Mouse (Mus musculus): ENCODE results near the gene Ndufb2.

Ndufb2 gene

DNA sequence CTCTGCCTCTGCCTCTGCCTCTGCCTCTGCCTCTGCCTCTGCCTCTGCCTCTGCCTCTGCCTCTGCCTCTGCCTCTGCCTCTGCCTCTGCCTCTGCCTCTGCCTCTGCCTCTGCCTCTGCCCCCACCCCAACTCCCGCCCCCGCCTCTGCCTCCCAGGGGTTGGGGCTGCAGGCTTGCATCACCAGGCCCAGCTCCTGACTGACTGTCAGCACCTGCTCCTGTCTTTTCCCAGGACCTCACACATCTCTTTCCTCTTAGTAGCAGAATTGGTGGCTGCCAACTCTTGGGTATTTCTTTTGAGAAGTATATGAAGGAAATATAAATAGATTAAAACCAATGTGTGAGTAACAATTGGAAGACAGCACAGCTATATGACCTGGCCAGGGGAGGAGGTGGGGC is 11.8 kb upstream of the Ndufb2 start:
- no peak for DNase-seq (ENCODE audit: low read depth, low spot score)

- no peak for DNase-seq (ENCODE audit: low read depth, low spot score)
Observed at GRCm38 (mm10) chr6:39581087-39581784, 11.1 kb upstream of the Ndufb2 start.

GRCm38 (mm10) chr6:39585517-39585916 is 6.9 kb upstream of the Ndufb2 start, which contains the start of gene Gm42420:
Gene Gm42420, plus strand, starts transcription at chr6:39585753.
- no peak for DNase-seq (ENCODE audit: low read depth, low spot score)

GRCm38 (mm10) chr6:39591481-39591880 is 893 bp upstream of the Ndufb2 start:
- no peak for DNase-seq (ENCODE audit: low read depth, low spot score)

DNA sequence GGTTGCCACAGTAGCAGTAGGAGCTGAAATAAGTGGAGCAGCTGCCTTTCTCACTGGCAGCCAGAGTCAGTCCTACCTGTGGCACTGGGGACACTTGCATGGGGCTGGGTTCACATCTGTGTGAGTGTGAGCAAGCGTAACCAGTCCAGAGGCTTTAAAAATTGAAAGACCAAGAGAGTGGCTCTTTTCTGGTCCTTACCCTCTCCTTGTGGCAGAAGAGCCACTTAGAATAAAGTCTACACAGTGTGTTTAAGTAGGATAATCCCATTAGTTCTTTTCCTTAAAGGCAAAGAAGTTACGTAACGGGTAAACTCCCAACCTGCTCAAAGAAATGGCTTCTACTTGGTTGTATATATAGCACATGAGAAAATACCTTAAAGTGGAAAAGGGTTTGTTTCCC is 8.5 kb downstream of the Ndufb2 start:
- no peak for DNase-seq (ENCODE audit: low read depth, low spot score)

- no peak for DNase-seq (ENCODE audit: low read depth, low spot score)
Observed at GRCm38 (mm10) chr6:39601828-39602227, 9.5 kb downstream of the Ndufb2 start.

- DNase-seq (ENCODE audit: low read depth, low spot score): no peak
Observed at GRCm38 (mm10) chr6:39604565-39604964, 12.2 kb downstream of the Ndufb2 start.

- no peak for DNase-seq (ENCODE audit: low read depth, low spot score)
Observed at GRCm38 (mm10) chr6:39606056-39606455, 13.7 kb downstream of the Ndufb2 start.

GRCm38 (mm10) chr6:39606862-39607261 is 14.5 kb downstream of the Ndufb2 start:
- DNase-seq (ENCODE audit: low read depth, low spot score): peak; percentile 22

DNA sequence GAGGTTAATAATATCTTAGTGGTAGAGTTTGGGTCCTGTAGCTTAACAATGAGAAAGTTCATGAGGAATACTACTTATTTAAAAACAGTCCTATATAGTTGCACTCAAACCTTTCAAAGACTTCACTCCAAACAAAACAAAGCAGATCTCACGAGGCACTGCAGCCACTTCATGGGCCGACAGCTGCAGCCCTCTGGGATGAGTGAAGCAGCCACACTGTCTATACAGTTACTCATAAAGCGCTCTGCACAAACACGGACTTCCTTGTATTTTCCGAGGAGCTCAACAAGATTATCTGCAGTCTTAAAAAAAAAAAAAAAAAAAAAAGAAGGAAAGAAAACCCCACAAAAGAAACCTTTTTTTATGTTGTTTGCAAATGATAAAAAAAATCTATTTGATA is 15.0 kb downstream of the Ndufb2 start:
- DNase-seq (ENCODE audit: low read depth, low spot score): no peak

- no peak for DNase-seq (ENCODE audit: low read depth, low spot score)
Observed at GRCm38 (mm10) chr6:39610207-39610606, 17.8 kb downstream of the Ndufb2 start.

DNA sequence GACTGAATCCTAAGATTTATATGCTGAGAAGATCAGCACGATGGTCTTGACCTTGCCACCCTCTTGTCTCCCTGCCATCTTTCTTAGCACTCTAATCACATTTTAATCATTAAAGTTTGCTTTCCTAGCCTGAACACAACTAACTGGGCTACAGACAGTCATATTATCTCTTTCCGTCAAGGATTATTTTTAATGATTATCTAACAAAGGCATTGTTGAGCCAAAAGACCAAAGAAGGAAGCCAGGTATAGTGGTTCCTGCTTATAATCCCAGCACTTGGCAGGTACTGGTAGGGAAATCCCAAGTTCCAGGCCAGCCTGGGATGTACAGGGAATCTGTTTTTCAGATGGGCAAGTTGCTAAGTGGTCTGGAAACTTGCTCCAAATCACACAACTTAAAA is 18.9 kb downstream of the Ndufb2 start:
- DNase-seq (ENCODE audit: low read depth, low spot score): no peak
